Mouse (Mus musculus) midbrain, embryonic 11.5 days (tissue): ENCODE measurements around the gene Hagh. TPM values are rescaled to one million over a fixed set of nuclear protein-coding genes. Genes with fewer than 3 reads are reported as not detected.

Experiments used
- ATAC-seq: fragments of 200-750 bp; cut with Nextera tagmentation; 2 replicates; pipeline ENCODE4 v1.8.0; 2017; ENCODE audit warnings: moderate TSS enrichment, moderate library complexity; ENCODE audit not compliant: low FRiP score
- DNase-seq: peaks from one replicate; pipeline ENCODE4 v3.0.0; 2015; ENCODE audit warnings: low spot score; ENCODE audit errors: missing footprints
- H3K27ac ChIP-seq: fragments of 300-500 bp; sonication (generic); 2 replicates; pipeline ENCODE4 v1.5.1; 2014; ENCODE audit warnings: low read depth, low read length
- H3K27me3 ChIP-seq: fragments of 300-500 bp; sonication (generic); 2 replicates; pipeline ENCODE4 v1.6.1; 2014; ENCODE audit warnings: mild to moderate bottlenecking, low read length, moderate library complexity, mixed read lengths; ENCODE audit not compliant: control insufficient read depth, insufficient read depth
- H3K36me3 ChIP-seq: fragments of 300-500 bp; sonication (generic); 2 replicates; pipeline ENCODE4 v1.6.1; 2014; ENCODE audit warnings: mild to moderate bottlenecking, low read length, moderate library complexity, mixed read lengths; ENCODE audit not compliant: control insufficient read depth, insufficient read depth
- H3K4me1 ChIP-seq: fragments of 300-500 bp; sonication (generic); 2 replicates; pipeline ENCODE4 v1.6.1; 2014; ENCODE audit warnings: low read length; ENCODE audit not compliant: control insufficient read depth, insufficient read depth
- H3K4me2 ChIP-seq: fragments of 300-500 bp; sonication (generic); 2 replicates; pipeline ENCODE4 v1.6.1; 2014; ENCODE audit warnings: mild to moderate bottlenecking, moderate library complexity
- H3K4me3 ChIP-seq: fragments of 300-500 bp; sonication (generic); 2 replicates; pipeline ENCODE4 v1.5.1; 2014; ENCODE audit warnings: low read depth, low read length
- H3K9ac ChIP-seq: fragments of 300-500 bp; sonication (generic); 2 replicates; pipeline ENCODE4 v1.6.1; 2014; ENCODE audit warnings: low read length
- H3K9me3 ChIP-seq: fragments of 300-500 bp; sonication (generic); 2 replicates; pipeline ENCODE4 v1.6.1; 2016; ENCODE audit warnings: low read length; ENCODE audit not compliant: control insufficient read depth
- WGBS: fragments of 180-500 bp; shearing (Covaris S2); extraction: QIAGEN DNeasy Blood & Tissue Kit; methylation state at CpG from one replicate; pipeline ENCODE4 v1.1.7; 2014; 5-methylcytosine and 5-hydroxymethylcytosine counted together
- polyA plus RNA-seq: library from polyadenylated mRNA; unstranded; fragments of >200 nt; fragmentation: Nextera tagmentation; extraction: Ambion mirVana; gene quantifications from 2 replicates; pipeline ENCODE4 v1.2.1, GENCODE M21; 2014

The Hagh gene
- polyA plus RNA-seq, 1 experiment from 2014 or later = 28.2 TPM

DNA sequence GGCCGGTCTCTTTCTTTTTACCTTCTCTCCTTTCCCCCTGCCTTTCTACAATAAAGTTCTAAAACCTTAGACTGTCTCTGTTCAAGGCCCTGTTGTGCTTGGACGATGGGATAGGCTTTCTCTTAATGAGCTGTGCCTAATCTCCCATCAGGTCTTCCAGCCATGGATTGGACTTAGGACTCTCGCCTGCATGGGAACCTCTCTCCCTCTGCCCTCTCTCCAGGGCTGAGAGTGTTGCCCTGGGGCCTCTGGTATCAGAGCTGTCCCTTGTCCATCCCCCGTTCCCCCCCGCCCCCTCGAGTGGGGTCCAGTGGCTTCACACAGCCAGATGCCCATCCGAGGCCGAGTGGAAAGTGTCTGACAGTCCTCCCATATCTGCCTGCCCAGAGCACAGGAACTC lies 35.0 kb downstream of the Hagh start:
- DNase-seq = no peak
- ATAC-seq = no peak
- no peaks in the 10 kb centered on the region for H3K9me3 ChIP-seq
- no peak overlapping the region for H3K4me3 ChIP-seq
- no peaks in the 10 kb centered on the region for H3K27me3 ChIP-seq
- H3K36me3 ChIP-seq = no peaks in the 10 kb centered on the region
- no peak overlapping the region for H3K27ac ChIP-seq
- no peaks in the 10 kb centered on the region for H3K4me1 ChIP-seq
- WGBS = 82% methylated on average over 8 of the region's 8 CpGs
- no peak overlapping the region for H3K4me2 ChIP-seq
- no peak overlapping the region for H3K9ac ChIP-seq

DNA sequence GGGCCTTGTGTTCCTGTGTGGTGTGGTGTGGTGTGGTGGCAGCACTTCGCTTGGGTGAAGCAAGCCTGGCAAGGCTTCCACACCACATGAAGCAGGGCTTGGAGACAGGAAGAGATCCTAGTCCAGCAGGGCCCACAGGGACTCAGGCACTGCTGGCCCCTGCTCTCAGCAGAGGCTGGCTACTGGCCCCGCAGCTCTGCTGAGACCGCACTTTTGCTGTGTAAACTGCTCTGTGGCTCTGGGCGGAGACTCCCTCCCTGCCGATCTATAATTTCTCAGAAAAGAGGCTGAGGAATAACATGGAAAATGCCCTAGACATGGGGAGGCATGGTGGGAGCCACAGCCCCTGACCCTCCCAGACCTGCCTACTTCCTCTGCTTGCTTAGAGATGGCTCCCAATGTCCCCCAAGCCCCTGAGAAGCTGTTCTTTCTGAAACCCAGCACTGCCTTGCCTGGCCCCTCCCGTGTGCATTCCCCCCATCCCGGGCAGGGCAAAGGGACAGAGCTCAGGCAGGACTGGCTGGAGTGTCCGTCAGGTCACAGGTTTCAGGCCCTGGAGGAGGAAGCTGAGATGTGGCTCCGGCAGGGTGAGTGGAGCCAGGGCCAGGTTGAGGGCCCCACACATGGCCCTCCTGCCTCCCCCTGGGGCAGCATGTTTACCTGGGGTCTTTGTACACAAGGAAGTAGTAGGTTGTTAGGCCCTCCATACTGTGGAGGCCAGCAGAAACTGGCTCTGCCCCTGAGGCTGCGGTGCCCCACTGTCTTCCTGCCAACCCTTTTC lies 37.6 kb downstream of the Hagh start:
- no peaks in the 10 kb centered on the region for H3K36me3 ChIP-seq
- no peak overlapping the region for H3K4me2 ChIP-seq
- no peak overlapping the region for H3K27ac ChIP-seq
- no peaks in the 10 kb centered on the region for H3K4me1 ChIP-seq
- ATAC-seq = no peak
- H3K9ac ChIP-seq = no peak overlapping the region
- DNase-seq = no peak
- H3K4me3 ChIP-seq = no peak overlapping the region
- no peaks in the 10 kb centered on the region for H3K27me3 ChIP-seq
- no peaks in the 10 kb centered on the region for H3K9me3 ChIP-seq
- 61% methylated on average over 10 of the region's 10 CpGs for WGBS

DNA sequence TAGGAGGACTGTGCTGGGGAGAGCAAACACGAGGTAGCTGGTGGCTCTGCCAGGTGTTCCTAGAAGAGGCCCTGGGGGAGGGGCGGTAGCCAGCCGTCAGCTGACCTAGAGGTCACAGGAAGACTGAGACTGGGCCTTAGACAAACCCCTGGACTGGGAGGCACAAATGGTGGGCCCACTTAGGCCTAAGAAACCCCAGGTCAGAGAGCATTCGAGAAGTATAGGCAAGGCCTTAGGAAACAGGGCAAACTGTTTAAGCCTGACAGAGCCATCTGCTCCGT lies 38.1 kb downstream of the Hagh start:
- H3K4me3 ChIP-seq = no peak overlapping the region
- DNase-seq (no peak), ATAC-seq (no peak)
- no peak overlapping the region for H3K27ac ChIP-seq
- no peaks in the 10 kb centered on the region for H3K4me1 ChIP-seq
- H3K27me3 ChIP-seq = no peaks in the 10 kb centered on the region
- H3K9me3 ChIP-seq = no peaks in the 10 kb centered on the region
- WGBS = 27% methylated on average over 5 of the region's 5 CpGs
- H3K36me3 ChIP-seq = no peaks in the 10 kb centered on the region
- no peak overlapping the region for H3K9ac ChIP-seq
- H3K4me2 ChIP-seq = no peak overlapping the region

DNA sequence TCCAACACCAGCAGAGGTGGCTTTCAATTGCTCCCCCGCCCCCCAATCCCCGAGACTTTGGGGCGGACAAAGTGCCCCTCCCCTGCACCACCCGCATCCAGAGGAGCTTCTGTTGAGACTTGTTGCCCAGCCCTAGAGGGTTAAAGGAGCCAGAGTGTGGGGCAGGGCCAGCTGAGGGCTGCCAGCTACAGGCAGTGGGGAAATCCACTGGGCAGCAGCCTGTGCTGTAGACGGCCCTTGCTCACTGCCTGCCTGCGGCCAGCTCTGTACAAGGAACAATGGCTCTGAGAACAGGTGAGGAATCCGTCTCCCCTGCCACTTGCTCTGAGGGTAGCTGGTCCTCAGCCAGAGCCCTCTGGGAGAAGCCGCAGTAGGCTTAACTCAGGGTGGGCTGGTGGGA lies 38.6 kb downstream of the Hagh start:
- H3K4me3 ChIP-seq = no peak overlapping the region
- no peak overlapping the region for H3K9ac ChIP-seq
- DNase-seq (no peak), ATAC-seq (no peak)
- WGBS = 75% methylated on average over 8 of the region's 8 CpGs
- H3K27me3 ChIP-seq = no peaks in the 10 kb centered on the region
- no peak overlapping the region for H3K4me2 ChIP-seq
- H3K4me1 ChIP-seq = no peaks in the 10 kb centered on the region
- no peaks in the 10 kb centered on the region for H3K9me3 ChIP-seq
- H3K36me3 ChIP-seq = no peaks in the 10 kb centered on the region
- no peak overlapping the region for H3K27ac ChIP-seq

DNA sequence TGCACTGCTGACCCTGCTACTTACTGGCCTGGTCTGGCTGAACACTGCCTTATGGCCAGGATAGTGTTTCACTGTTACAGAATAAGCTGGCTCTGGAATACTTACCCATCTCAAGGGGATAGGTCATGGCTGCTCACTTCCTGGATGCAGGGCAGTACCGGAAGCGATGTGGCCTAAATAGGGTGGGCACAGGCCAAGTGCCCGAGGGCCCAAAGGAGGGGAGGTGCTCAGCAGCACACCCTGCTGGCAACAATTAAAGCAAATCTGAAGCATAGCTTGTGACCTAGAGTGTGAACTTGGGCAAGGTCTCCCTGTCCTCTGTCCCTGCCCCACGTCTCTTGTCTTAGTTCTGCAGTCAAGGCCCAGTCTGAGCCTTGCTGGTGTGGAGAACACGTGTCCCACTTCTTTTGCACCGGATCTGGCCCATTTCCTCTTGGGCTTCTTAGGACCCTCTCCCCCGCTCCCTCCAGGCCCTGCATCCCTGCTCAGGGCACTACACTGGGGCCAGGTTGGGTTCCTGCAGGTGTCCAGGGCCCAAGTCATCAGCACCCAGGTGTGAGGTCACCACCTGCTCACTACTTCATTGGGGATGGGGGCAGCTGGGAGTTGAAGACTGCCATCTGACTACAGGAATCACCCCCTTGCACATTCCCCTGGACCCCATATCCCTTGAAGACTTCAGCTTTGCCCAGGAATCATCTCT lies 41.9 kb downstream of the Hagh start:
- Histone ChIP-seq H3K9me3 (no peaks in the 10 kb centered on the region), H3K36me3 (no peaks in the 10 kb centered on the region), H3K9ac (no peak overlapping the region), H3K27ac (no peak overlapping the region), H3K4me2 (no peak overlapping the region), H3K4me1 (peaks cover 8% of the 10 kb centered on the region), H3K4me3 (no peak overlapping the region), H3K27me3 (no peaks in the 10 kb centered on the region)
- peak; percentile 86 for DNase-seq
- WGBS = 48% methylated on average over 7 of the region's 7 CpGs
- no peak for ATAC-seq

DNA sequence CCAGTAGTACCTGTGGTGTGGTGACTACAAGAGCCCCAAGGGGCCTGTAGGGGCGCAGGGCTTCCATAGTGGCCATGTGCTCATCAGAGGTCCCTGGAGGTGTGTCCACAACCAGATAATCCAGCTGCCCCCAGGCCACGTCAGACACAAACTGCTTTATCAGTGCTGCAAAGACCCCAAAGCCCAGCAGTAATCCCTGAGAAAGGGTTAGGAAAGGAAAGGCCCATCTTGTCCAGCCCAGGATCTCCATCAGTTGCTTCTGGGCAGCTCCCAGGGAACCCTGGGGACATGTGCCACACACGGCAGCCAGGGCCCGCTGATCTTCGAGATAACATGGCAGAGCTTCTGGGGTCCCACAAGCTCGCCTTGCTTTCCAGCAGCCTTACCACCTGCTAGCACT lies 44.4 kb downstream of the Hagh start:
- no peak for ATAC-seq

DNA sequence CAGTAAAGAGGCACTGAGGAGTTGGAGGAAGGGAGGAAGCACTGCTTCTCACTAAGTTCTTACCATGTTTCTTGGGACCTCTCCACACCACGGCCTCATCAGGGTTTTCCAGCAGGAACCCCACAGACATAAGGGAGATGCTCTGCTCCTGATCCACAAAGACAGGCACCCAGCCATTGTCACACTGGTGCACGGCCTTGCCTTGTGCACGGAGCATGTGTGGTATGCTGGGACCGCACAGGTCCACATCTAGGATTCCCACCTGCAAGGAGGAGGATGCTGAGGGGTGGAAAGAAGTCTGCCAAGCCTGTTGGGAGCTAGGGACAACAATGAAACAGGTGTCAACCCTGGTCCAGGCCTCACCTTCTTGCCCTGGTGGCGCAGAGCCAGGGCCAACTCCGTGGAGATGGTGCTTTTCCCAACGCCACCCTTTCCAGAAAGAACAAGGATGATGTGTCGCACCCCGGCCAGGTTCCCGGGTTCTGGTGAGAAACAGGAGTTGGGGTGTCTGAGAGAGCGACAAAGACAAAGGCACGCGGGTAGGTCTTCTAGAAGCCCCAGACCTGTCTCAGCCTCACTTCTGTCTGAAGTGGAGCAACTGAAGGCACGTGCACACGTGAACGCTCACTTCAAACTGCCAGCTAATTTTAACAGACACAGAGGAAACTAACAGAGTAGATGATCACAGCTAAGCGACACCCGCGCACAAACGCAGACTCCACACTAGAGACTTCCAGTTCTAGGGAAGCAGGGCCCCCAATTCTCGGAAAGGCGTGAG lies 45.6 kb downstream of the Hagh start:
- H3K4me3 ChIP-seq = peak overlapping the region; percentile 65
- H3K9ac ChIP-seq = peak overlapping the region; percentile 62
- no peaks in the 10 kb centered on the region for H3K27me3 ChIP-seq
- no peaks in the 10 kb centered on the region for H3K9me3 ChIP-seq
- peaks cover 4% of the 10 kb centered on the region for H3K36me3 ChIP-seq
- peak overlapping the region; percentile 75 for H3K4me2 ChIP-seq
- ATAC-seq (no peak), DNase-seq (no peak)
- H3K27ac ChIP-seq = no peak overlapping the region
- H3K4me1 ChIP-seq = peaks cover 17% of the 10 kb centered on the region
- WGBS = 27% methylated on average over 22 of the region's 22 CpGs

More for the DNA sequence above, 44.4 kb downstream of the Hagh start:
- no peaks in the 10 kb centered on the region for H3K27me3 ChIP-seq
- no peak overlapping the region for H3K9ac ChIP-seq
- peaks cover 17% of the 10 kb centered on the region for H3K4me1 ChIP-seq
- no peak overlapping the region for H3K4me2 ChIP-seq
- no peak overlapping the region for H3K27ac ChIP-seq
- H3K4me3 ChIP-seq = no peak overlapping the region
- no peaks in the 10 kb centered on the region for H3K9me3 ChIP-seq
- DNase-seq = no peak
- WGBS = 90% methylated on average over 6 of the region's 6 CpGs
- no peaks in the 10 kb centered on the region for H3K36me3 ChIP-seq

DNA sequence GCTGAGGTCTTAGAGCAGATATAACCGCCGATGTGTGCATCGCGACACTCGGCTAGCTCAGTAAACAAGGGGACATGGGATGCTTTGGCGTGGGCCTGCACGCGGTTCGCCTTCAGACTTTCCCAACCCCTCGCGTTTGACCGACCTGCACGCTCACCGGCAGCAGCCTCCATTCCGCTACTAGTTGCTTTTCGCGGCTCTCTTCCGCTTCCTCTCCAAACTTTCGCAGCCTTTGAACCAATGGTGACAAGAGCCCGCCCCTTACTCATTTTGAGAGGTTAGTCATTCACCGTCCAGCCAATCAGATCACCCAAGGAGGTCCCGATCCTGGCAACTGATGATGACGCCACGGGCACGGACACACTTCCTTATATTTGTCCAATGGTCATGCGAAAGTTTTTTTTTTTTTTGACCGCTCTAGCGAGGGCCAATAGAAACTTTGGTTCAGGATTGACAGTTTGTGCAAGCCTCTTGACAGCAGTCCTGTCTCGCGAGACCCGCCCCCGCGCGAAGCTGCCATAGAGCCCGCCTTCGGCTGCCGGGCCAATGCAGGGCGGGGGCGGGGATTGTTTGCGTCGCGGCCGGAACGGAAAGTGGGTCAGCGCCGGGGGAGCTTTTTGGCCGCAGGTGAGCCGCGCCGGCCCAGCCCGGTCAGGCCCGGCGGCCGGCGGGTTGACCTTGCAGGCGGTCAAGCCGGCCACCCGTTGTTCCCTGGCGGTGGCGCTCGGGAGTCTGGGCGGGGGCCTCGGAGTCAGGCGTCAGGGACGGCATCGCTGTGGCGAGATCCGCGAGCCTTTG lies 46.4 kb downstream of the Hagh start, which contains the start of the genes Nubp2 and Spsb3:
Nubp2 (minus strand) TSS at position 216 of the 798 bp plus-strand sequence.
Spsb3 (plus strand) TSS at position 510 of the 798 bp plus-strand sequence.
- H3K9me3 ChIP-seq = no peaks in the 10 kb centered on the region
- WGBS = under 1% methylated on average over 69 of the region's 69 CpGs
- peak within 1 kb of the TSS; percentile 72 for H3K4me3 ChIP-seq
- peak within 1 kb of the TSS; percentile 75 for H3K4me2 ChIP-seq
- ATAC-seq (peak; percentile 98), DNase-seq (peak; percentile 98)
- peaks cover 17% of the 10 kb centered on the region for H3K4me1 ChIP-seq
- peaks cover 11% of the 10 kb centered on the region for H3K36me3 ChIP-seq
- H3K27me3 ChIP-seq = no peaks in the 10 kb centered on the region
- H3K9ac ChIP-seq = peak within 1 kb of the TSS; percentile 80
- no peak within 1 kb of the TSS for H3K27ac ChIP-seq
